ENCODE assay signal across 15 mouse cellular contexts in the genomic region with DNA sequence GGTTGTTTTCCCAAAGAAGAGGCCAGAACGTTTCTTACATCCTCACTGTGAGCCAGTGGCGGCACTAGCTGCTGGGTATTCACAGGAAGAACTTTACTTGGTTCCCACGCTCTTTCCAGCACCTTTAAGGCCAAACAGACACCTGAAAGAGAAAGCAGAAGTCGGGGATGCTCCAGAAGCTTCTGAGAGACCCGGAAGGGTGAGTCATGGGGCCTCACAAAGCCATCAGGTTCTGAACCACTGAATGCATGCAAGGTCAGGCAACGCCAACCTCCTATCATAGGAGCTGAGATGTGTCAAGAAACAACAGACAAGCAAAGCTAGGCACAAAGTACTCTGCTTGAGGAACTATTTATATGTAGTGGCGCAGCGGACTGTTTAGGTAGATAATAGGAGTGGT.
"Had no signal": no experiment of that assay in that cellular context is flagged by ENCODE, and none has a peak within 500 bp of the region (broad histone marks: within the 10 kb centered on the region; RNA-seq: fewer than 3 reads in every experiment).

No protein-coding gene starts in this region.

- H3K27ac ChIP-seq: limb, embryonic 10.5 days; midbrain, embryonic 12.5 days; neural tube, embryonic 13.5 days; stomach, postnatal 0 days had no signal

- H3K9me3 ChIP-seq: limb, embryonic 10.5 days; midbrain, embryonic 12.5 days; neural tube, embryonic 13.5 days had no signal

- H3K36me3 ChIP-seq: limb, embryonic 10.5 days; midbrain, embryonic 12.5 days; neural tube, embryonic 13.5 days had no signal

- DNase-seq: kidney, adult 11 months; kidney, adult 9 months; kidney, postnatal 10 days; kidney, postnatal 4 days; lung, adult 18-20 months; retina, postnatal 1 day; right cerebral cortex, postnatal 4 days; spleen, adult 18-20 months; thymus, adult 18-20 months; thymus, postnatal 14 days had no signal

- ATAC-seq: midbrain, embryonic 16.5 days had no signal

- H3K27me3 ChIP-seq: midbrain, embryonic 12.5 days had no signal

- H3K9ac ChIP-seq: midbrain, embryonic 12.5 days; neural tube, embryonic 13.5 days had no signal

- H3K4me2 ChIP-seq: midbrain, embryonic 12.5 days; neural tube, embryonic 13.5 days had no signal

- H3K4me3 ChIP-seq: limb, embryonic 10.5 days; midbrain, embryonic 12.5 days; neural tube, embryonic 13.5 days had no signal
